Mouse (Mus musculus) layer of hippocampus, adult 2 months (tissue): ENCODE measurements around the gene Cdk6. TPM values are rescaled to one million over a fixed set of nuclear protein-coding genes. Genes with fewer than 3 reads are reported as not detected.
"Not testable (repeated sequence)": the region's sequence is repeated elsewhere in the genome, so short reads cannot be mapped to it uniquely, and the experiment has no call there.

ENCODE experiments used
- DNase-seq, 2 experiments: peaks; one replicate each; pipeline ENCODE4 v3.0.0; 2022; ENCODE audit warnings: low spot score in 2 of 2
- H3K27ac ChIP-seq: fragments of 200-600 bp; 2 replicates; pipeline ENCODE4 v1.8.1; 2022
- H3K4me3 ChIP-seq: fragments of 200-600 bp; 2 replicates; pipeline ENCODE4 v1.8.1; 2022; ENCODE audit warnings: mild to moderate bottlenecking
- CTCF ChIP-seq: fragments of 200-600 bp; conservative IDR thresholded peaks from 2 replicates; pipeline ENCODE4 v1.8.1; 2022; ENCODE audit warnings: antibody characterized with exemption, mild to moderate bottlenecking, moderate library complexity
- total RNA-seq, 2 experiments: library from RNA; stranded (reverse); gene quantifications; 2 replicates each; pipeline ENCODE4 v1.2.3; 2021

Cdk6 gene
- total RNA-seq, 2 experiments from 2014 or later: 3.5 to 6.3 TPM

- Histone ChIP-seq H3K27ac (no peak overlapping the region), H3K4me3 (no peak overlapping the region)
- no peak for DNase-seq
- TF ChIP-seq CTCF: no peak
Measured at GRCm38 (mm10) chr5:3330932-3331331, 10.4 kb upstream of the Cdk6 start.

GRCm38 (mm10) chr5:3333019-3333418 is 8.3 kb upstream of the Cdk6 start:
- not testable (repeated sequence) for DNase-seq, H3K27ac ChIP-seq, H3K4me3 ChIP-seq

- H3K4me3 ChIP-seq: peak overlapping the region; percentile 65
- not testable (repeated sequence) for H3K27ac ChIP-seq
Measured at GRCm38 (mm10) chr5:3340340-3341058, 786 bp upstream of the Cdk6 start.

GRCm38 (mm10) chr5:3341931-3342770 is 866 bp downstream of the Cdk6 start:
- peak; percentile 18 for TF ChIP-seq CTCF
- DNase-seq: no peak
- H3K4me3 ChIP-seq: peak overlapping the region; percentile 65
- no peak overlapping the region for H3K27ac ChIP-seq

More at GRCm38 (mm10) chr5:3340340-3341058, 786 bp upstream of the Cdk6 start:
- DNase-seq: not testable (repeated sequence)

GRCm38 (mm10) chr5:3342771-3343565 is 1.7 kb downstream of the Cdk6 start:
- no peak for TF ChIP-seq CTCF
- peak overlapping the region; percentile 49; the same call in 1 of the 2 replicates for H3K27ac ChIP-seq
- peak overlapping the region; percentile 65 for H3K4me3 ChIP-seq
- DNase-seq: no peak

GRCm38 (mm10) chr5:3343566-3344080 is 2.3 kb downstream of the Cdk6 start:
- Histone ChIP-seq H3K4me3 (peak overlapping the region; percentile 65), H3K27ac (peak overlapping the region; percentile 49; the same call in 1 of the 2 replicates)
- TF ChIP-seq CTCF: no peak
- no peak for DNase-seq

- TF ChIP-seq CTCF: peak; percentile 84
- peak overlapping the region; percentile 65 for H3K4me3 ChIP-seq
- peak overlapping the region; percentile 61; the same call in 1 of the 2 replicates for H3K27ac ChIP-seq
- DNase-seq: peak; percentile 59 to 73
Measured at GRCm38 (mm10) chr5:3344081-3344631, 2.9 kb downstream of the Cdk6 start.

- not testable (repeated sequence) for DNase-seq, H3K27ac ChIP-seq, H3K4me3 ChIP-seq
Measured at GRCm38 (mm10) chr5:3345540-3345939, 4.3 kb downstream of the Cdk6 start.

GRCm38 (mm10) chr5:3349393-3349792 is 8.1 kb downstream of the Cdk6 start:
- not testable (repeated sequence) for H3K4me3 ChIP-seq, H3K27ac ChIP-seq, DNase-seq

GRCm38 (mm10) chr5:3351836-3352235 is 10.6 kb downstream of the Cdk6 start:
- DNase-seq, H3K4me3 ChIP-seq, H3K27ac ChIP-seq: not testable (repeated sequence)

GRCm38 (mm10) chr5:3352314-3352713 is 11.0 kb downstream of the Cdk6 start:
- no peak for TF ChIP-seq CTCF
- Histone ChIP-seq H3K4me3 (no peak overlapping the region), H3K27ac (no peak overlapping the region)
- no peak for DNase-seq

- H3K4me3 ChIP-seq: no peak overlapping the region
- no peak for TF ChIP-seq CTCF
- no peak overlapping the region for H3K27ac ChIP-seq
- DNase-seq: no peak
Measured at GRCm38 (mm10) chr5:3352827-3353226, 11.5 kb downstream of the Cdk6 start.

GRCm38 (mm10) chr5:3354307-3354706 is 13.0 kb downstream of the Cdk6 start:
- no peak overlapping the region for H3K27ac ChIP-seq
- DNase-seq: no peak
- no peak overlapping the region for H3K4me3 ChIP-seq
- no peak for TF ChIP-seq CTCF
